Mouse (Mus musculus) heart, postnatal 0 days (tissue): Measurements from ENCODE around the gene Adgrg3.

ENCODE experiments used
- CTCF ChIP-seq: IDR thresholded peaks from 2 replicates; pipeline ENCODE4 v1.5.1; 2016; ENCODE audit warnings: antibody characterized with exemption, control low read depth, low read depth
- EP300 ChIP-seq: IDR thresholded peaks from 2 replicates; pipeline ENCODE4 v1.6.1; 2016; ENCODE audit warnings: antibody characterized with exemption, low read depth

DNA sequence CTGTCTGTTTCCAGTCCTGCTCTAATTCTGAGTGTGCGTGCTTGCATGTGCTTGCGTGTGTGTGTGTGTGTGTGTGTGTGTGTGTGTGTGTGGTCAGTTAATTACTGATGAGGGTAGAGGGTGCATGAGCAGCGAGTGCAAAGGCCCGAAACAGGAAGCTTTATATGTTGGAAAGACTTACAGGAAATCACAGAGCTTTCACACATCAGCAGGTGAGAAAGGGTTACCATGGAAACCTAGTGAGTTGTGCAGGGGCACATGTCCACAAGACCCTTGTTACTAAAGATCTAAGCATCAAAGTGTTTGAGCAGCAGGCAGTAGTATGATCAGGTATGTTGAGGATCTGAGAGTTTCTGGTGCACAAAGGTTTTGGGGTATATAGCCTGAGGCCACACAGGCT is 66.8 kb downstream of the Adgrg3 start:
- TF ChIP-seq CTCF (no peak), EP300 (no peak)
